Mouse (Mus musculus) forebrain, embryonic 14.5 days (tissue): Measurements from ENCODE around the gene Pou1f1. TPM values are rescaled to one million over a fixed set of nuclear protein-coding genes. Genes with fewer than 3 reads are reported as not detected.

Experiments used
- polyA plus RNA-seq: library from polyadenylated mRNA; unstranded; fragments of >200 nt; fragmentation: Nextera tagmentation; extraction: Ambion mirVana; gene quantifications from 2 replicates; pipeline ENCODE4 v1.2.1, GENCODE M21; 2014

The Pou1f1 gene
- polyA plus RNA-seq, 1 experiment from 2014 or later, result not detected

Other genes with a start within 250 kb of the Pou1f1 start
- gene Chmp2b, start 42.2 kb downstream of the Pou1f1 start, polyA plus RNA-seq, result 48.8 and 61.6 TPM in 2 replicates